Mouse (Mus musculus) thymus, adult 2 months (tissue): ENCODE measurements around the gene Mmd. TPM values are rescaled to one million over a fixed set of nuclear protein-coding genes. Genes with fewer than 3 reads are reported as not detected.

ENCODE experiments used
- DNase-seq: peaks from one replicate; pipeline ENCODE4 v3.0.0; 2021
- H3K27ac ChIP-seq: fragments of 200-500 bp; 2 replicates; pipeline ENCODE4 v1.5.1; 2012; ENCODE audit warnings: low read length, control low read depth; ENCODE audit not compliant: control insufficient read depth, insufficient read depth
- H3K27me3 ChIP-seq: fragments of 200-500 bp; 2 replicates; pipeline ENCODE4 v1.6.1; 2012; ENCODE audit warnings: mild to moderate bottlenecking, low read length, moderate library complexity, mixed read lengths; ENCODE audit not compliant: control insufficient read depth, insufficient read depth
- H3K36me3 ChIP-seq: fragments of 200-500 bp; 2 replicates; pipeline ENCODE4 v1.6.1; 2012; ENCODE audit warnings: mild to moderate bottlenecking, low read length, moderate library complexity; ENCODE audit not compliant: control insufficient read depth, insufficient read depth
- H3K4me1 ChIP-seq: fragments of 200-500 bp; replicated peaks from 2 replicates; pipeline ENCODE4 v1.6.1; 2012; ENCODE audit warnings: low read length; ENCODE audit not compliant: control insufficient read depth, insufficient read depth
- H3K4me3 ChIP-seq: fragments of 200-500 bp; 2 replicates; pipeline ENCODE4 v1.5.1; 2012; ENCODE audit warnings: mild to moderate bottlenecking, low read length, control low read depth, moderate library complexity; ENCODE audit not compliant: control insufficient read depth, insufficient read depth
- CTCF ChIP-seq: fragments of 200-500 bp; IDR thresholded peaks from 2 replicates; pipeline ENCODE4 v1.5.1; 2012; ENCODE audit warnings: mild to moderate bottlenecking, control low read depth, low read length, moderate library complexity, borderline replicate concordance; ENCODE audit not compliant: control insufficient read depth, poor library complexity, insufficient read depth; ENCODE audit errors: extremely low read depth
- POLR2A ChIP-seq: fragments of 200-500 bp; IDR thresholded peaks from 2 replicates; pipeline ENCODE4 v1.6.1; 2012; ENCODE audit warnings: mild to moderate bottlenecking, low read length, control low read depth, moderate library complexity; ENCODE audit not compliant: control insufficient read depth, poor library complexity, insufficient read depth; ENCODE audit errors: extremely low read depth
- WGBS: fragments of 180-500 bp; shearing (Covaris S2); methylation state at CpG from one replicate; pipeline ENCODE4 v1.1.7; 2018; 5-methylcytosine and 5-hydroxymethylcytosine counted together
- polyA plus RNA-seq: library from polyadenylated mRNA; depleted of rRNA; stranded (reverse); fragments of >200 nt; gene quantifications from 2 replicates; pipeline ENCODE4 v1.2.3, GENCODE M21; 2012

The Mmd gene
- polyA plus RNA-seq, 1 experiment: 32.7 TPM

- H3K27me3 ChIP-seq: no peaks in the 10 kb centered on the region
- H3K27ac ChIP-seq: no peak overlapping the region
- no peak overlapping the region for H3K4me3 ChIP-seq
- WGBS: 79% methylated on average over 2 of the region's 2 CpGs
- no peaks in the 10 kb centered on the region for H3K36me3 ChIP-seq
- no peaks in the 10 kb centered on the region for H3K4me1 ChIP-seq
- no peak for DNase-seq
- TF ChIP-seq CTCF: no peak
- TF ChIP-seq POLR2A: no peak
Observed at GRCm38 (mm10) chr11:90284079-90284478, 34.8 kb downstream of the Mmd start.

- 78% methylated on average over 4 of the region's 4 CpGs for WGBS
- no peak overlapping the region for H3K4me3 ChIP-seq
- no peak overlapping the region for H3K27ac ChIP-seq
- H3K27me3 ChIP-seq: no peaks in the 10 kb centered on the region
- no peaks in the 10 kb centered on the region for H3K36me3 ChIP-seq
- TF ChIP-seq CTCF (no peak), POLR2A (no peak)
- no peak for DNase-seq
- H3K4me1 ChIP-seq: no peaks in the 10 kb centered on the region
Observed at GRCm38 (mm10) chr11:90284623-90285022, 35.4 kb downstream of the Mmd start.

GRCm38 (mm10) chr11:90286550-90287154 lies 37.4 kb downstream of the Mmd start:
- TF ChIP-seq CTCF (no peak), POLR2A (no peak)
- H3K36me3 ChIP-seq: no peaks in the 10 kb centered on the region
- no peaks in the 10 kb centered on the region for H3K4me1 ChIP-seq
- DNase-seq: no peak
- WGBS: 76% methylated on average over 6 of the region's 6 CpGs
- no peaks in the 10 kb centered on the region for H3K27me3 ChIP-seq
- no peak overlapping the region for H3K4me3 ChIP-seq
- no peak overlapping the region for H3K27ac ChIP-seq

GRCm38 (mm10) chr11:90291156-90291555 lies 41.9 kb downstream of the Mmd start:
- WGBS: 92% methylated on average over 4 of the region's 4 CpGs
- Histone ChIP-seq H3K27ac (no peak overlapping the region), H3K4me1 (no peaks in the 10 kb centered on the region), H3K4me3 (no peak overlapping the region), H3K36me3 (no peaks in the 10 kb centered on the region), H3K27me3 (no peaks in the 10 kb centered on the region)
- TF ChIP-seq POLR2A: no peak
- TF ChIP-seq CTCF: no peak
- DNase-seq: no peak

- H3K4me1 ChIP-seq: no peaks in the 10 kb centered on the region
- TF ChIP-seq CTCF (no peak), POLR2A (no peak)
- H3K36me3 ChIP-seq: no peaks in the 10 kb centered on the region
- no peaks in the 10 kb centered on the region for H3K27me3 ChIP-seq
- H3K27ac ChIP-seq: no peak overlapping the region
- no peak overlapping the region for H3K4me3 ChIP-seq
- DNase-seq: no peak
Observed at GRCm38 (mm10) chr11:90292766-90293165, 43.5 kb downstream of the Mmd start.

- Histone ChIP-seq H3K4me3 (no peak overlapping the region), H3K4me1 (no peaks in the 10 kb centered on the region), H3K36me3 (no peaks in the 10 kb centered on the region), H3K27ac (no peak overlapping the region), H3K27me3 (no peaks in the 10 kb centered on the region)
- DNase-seq: no peak
- TF ChIP-seq CTCF (no peak), POLR2A (no peak)
- WGBS: 95% methylated on average over 2 of the region's 2 CpGs
Observed at GRCm38 (mm10) chr11:90294622-90295021, 45.4 kb downstream of the Mmd start.

- Histone ChIP-seq H3K4me1 (no peaks in the 10 kb centered on the region), H3K27me3 (no peaks in the 10 kb centered on the region), H3K27ac (no peak overlapping the region), H3K4me3 (no peak overlapping the region), H3K36me3 (no peaks in the 10 kb centered on the region)
- WGBS: 74% methylated on average over 5 of the region's 5 CpGs
- TF ChIP-seq CTCF (no peak), POLR2A (no peak)
- DNase-seq: no peak
Observed at GRCm38 (mm10) chr11:90306067-90306466, 56.8 kb downstream of the Mmd start.
